Mouse (Mus musculus): ENCODE measurements around the gene Gemin7. TPM values are rescaled to one million over a fixed set of nuclear protein-coding genes. Genes with fewer than 3 reads are reported as not detected.

The Gemin7 gene
- polyA plus RNA-seq, 1 experiment, result 89.8 TPM

GRCm38 (mm10) chr7:19523017-19523756 lies 54.2 kb downstream of the Gemin7 start:
- Histone ChIP-seq H3ac (ENCODE audit: control insufficient read depth, insufficient read length) (no peak overlapping the region), H3K4me3 (no peak overlapping the region), H3K36me3 (ENCODE audit: control insufficient read depth, insufficient read depth) (no peaks in the 10 kb centered on the region), H3K4me2 (ENCODE audit: low read depth) (no peak overlapping the region), H3K79me2 (ENCODE audit: control insufficient read depth, insufficient read depth) (no peaks in the 10 kb centered on the region), H3K27me3 (ENCODE audit: control insufficient read depth, insufficient read depth, insufficient read length) (peaks cover 59% of the 10 kb centered on the region)
- TF ChIP-seq MAX (IDR thresholded peaks at IDR 0.05; ENCODE audit: low read depth) (no peak), TCF3 (IDR thresholded peaks at IDR 0.05; ENCODE audit: insufficient read length, low read depth) (no peak), USF1 (IDR thresholded peaks at IDR 0.05; ENCODE audit: low read depth) (no peak), MYOD1 (IDR thresholded peaks at IDR 0.05; ENCODE audit: control insufficient read depth in 1 of 3, insufficient read length in 2 of 3, low read depth in 2 of 3) (no peak), CEBPB (IDR thresholded peaks at IDR 0.05; ENCODE audit: insufficient read depth, poor library complexity, severe bottlenecking) (no peak), POLR2AphosphoS2 (IDR thresholded peaks at IDR 0.05; ENCODE audit: insufficient read length, low read depth) (no peak), SRF (IDR thresholded peaks at IDR 0.05; ENCODE audit: control insufficient read depth, insufficient read length, low read depth) (no peak), MYOG (IDR thresholded peaks at IDR 0.05; ENCODE audit: control insufficient read depth in 1 of 3, insufficient read depth in 1 of 3, insufficient read length in 2 of 3, low read depth in 2 of 3) (no peak), POLR2A (IDR thresholded peaks at IDR 0.05; ENCODE audit: insufficient read length, low read depth) (no peak), E2F4 (IDR thresholded peaks at IDR 0.05; ENCODE audit: insufficient read depth) (no peak), REST (IDR thresholded peaks at IDR 0.05; ENCODE audit: insufficient read depth, insufficient read length) (no peak), TCF12 (IDR thresholded peaks at IDR 0.05; ENCODE audit: insufficient read depth, poor library complexity, severe bottlenecking) (no peak)

GRCm38 (mm10) chr7:19520032-19520431 lies 57.4 kb downstream of the Gemin7 start:
- Histone ChIP-seq H3ac (ENCODE audit: control insufficient read depth, insufficient read length) (no peak overlapping the region), H3K4me3 (no peak overlapping the region), H3K27me3 (ENCODE audit: control insufficient read depth, insufficient read depth, insufficient read length) (peaks cover 59% of the 10 kb centered on the region), H3K4me2 (ENCODE audit: low read depth) (no peak overlapping the region), H3K36me3 (ENCODE audit: control insufficient read depth, insufficient read depth) (no peaks in the 10 kb centered on the region), H3K79me2 (ENCODE audit: control insufficient read depth, insufficient read depth) (no peaks in the 10 kb centered on the region)
- no peak for TF ChIP-seq POLR2AphosphoS2 (IDR thresholded peaks at IDR 0.05; ENCODE audit: insufficient read length, low read depth)
- TF ChIP-seq MYOD1 (IDR thresholded peaks at IDR 0.05; ENCODE audit: control insufficient read depth in 1 of 3, insufficient read length in 2 of 3, low read depth in 2 of 3), result no peak
- no peak for TF ChIP-seq MYOG (IDR thresholded peaks at IDR 0.05; ENCODE audit: control insufficient read depth in 1 of 3, insufficient read depth in 1 of 3, insufficient read length in 2 of 3, low read depth in 2 of 3)
- TF ChIP-seq MAX (IDR thresholded peaks at IDR 0.05; ENCODE audit: low read depth), result no peak
- no peak for TF ChIP-seq REST (IDR thresholded peaks at IDR 0.05; ENCODE audit: insufficient read depth, insufficient read length)

- Histone ChIP-seq H3K27me3 (ENCODE audit: control insufficient read depth, insufficient read depth, insufficient read length) (peaks cover 39% of the 10 kb centered on the region), H3K4me2 (ENCODE audit: low read depth) (peak within 1 kb of the TSS; percentile 21), H3K79me2 (ENCODE audit: control insufficient read depth, insufficient read depth) (no peaks in the 10 kb centered on the region), H3ac (ENCODE audit: control insufficient read depth, insufficient read length) (no peak within 1 kb of the TSS), H3K36me3 (ENCODE audit: control insufficient read depth, insufficient read depth) (no peaks in the 10 kb centered on the region), H3K4me3 (no peak within 1 kb of the TSS)
- TF ChIP-seq SRF (IDR thresholded peaks at IDR 0.05; ENCODE audit: control insufficient read depth, insufficient read length, low read depth) (no peak), MAX (IDR thresholded peaks at IDR 0.05; ENCODE audit: low read depth) (no peak), MYOD1 (IDR thresholded peaks at IDR 0.05; ENCODE audit: control insufficient read depth in 1 of 3, insufficient read length in 2 of 3, low read depth in 2 of 3) (no peak), REST (IDR thresholded peaks at IDR 0.05; ENCODE audit: insufficient read depth, insufficient read length) (no peak), CEBPB (IDR thresholded peaks at IDR 0.05; ENCODE audit: insufficient read depth, poor library complexity, severe bottlenecking) (no peak), USF1 (IDR thresholded peaks at IDR 0.05; ENCODE audit: low read depth) (no peak), TCF3 (IDR thresholded peaks at IDR 0.05; ENCODE audit: insufficient read length, low read depth) (no peak), POLR2AphosphoS2 (IDR thresholded peaks at IDR 0.05; ENCODE audit: insufficient read length, low read depth) (no peak), TCF12 (IDR thresholded peaks at IDR 0.05; ENCODE audit: insufficient read depth, poor library complexity, severe bottlenecking) (no peak), MYOG (IDR thresholded peaks at IDR 0.05; ENCODE audit: control insufficient read depth in 1 of 3, insufficient read depth in 1 of 3, insufficient read length in 2 of 3, low read depth in 2 of 3) (no peak), POLR2A (IDR thresholded peaks at IDR 0.05; ENCODE audit: insufficient read length, low read depth) (no peak), E2F4 (IDR thresholded peaks at IDR 0.05; ENCODE audit: insufficient read depth) (no peak)
Observed at GRCm38 (mm10) chr7:19517652-19518365, 59.6 kb downstream of the Gemin7 start, which contains the start of gene Nkpd1. Nkpd1 (plus strand) TSS chr7:19517838.

Other genes with a start within 250 kb of the Gemin7 start
- 83.1 TPM for gene Ercc1, start 232.8 kb downstream of the Gemin7 start, polyA plus RNA-seq (2012; fragmentation: generic; extraction: Trizol)
- 13.7 TPM for gene Cd3eap, start 218.1 kb downstream of the Gemin7 start, polyA plus RNA-seq (2012; fragmentation: generic; extraction: Trizol)
- 36.0 TPM for gene Ppp1r13l, start 217.8 kb downstream of the Gemin7 start, polyA plus RNA-seq (2012; fragmentation: generic; extraction: Trizol)
- gene Ercc2, start 195.6 kb downstream of the Gemin7 start, polyA plus RNA-seq (2012; fragmentation: generic; extraction: Trizol), result 11.5 TPM
- 3.5 TPM for gene Klc3, start 173.5 kb downstream of the Gemin7 start, polyA plus RNA-seq (2012; fragmentation: generic; extraction: Trizol)
- 1,561 TPM for gene Ckm, start 172.8 kb downstream of the Gemin7 start, polyA plus RNA-seq (2012; fragmentation: generic; extraction: Trizol)
- gene Mark4, start 118.8 kb downstream of the Gemin7 start, polyA plus RNA-seq (2012; fragmentation: generic; extraction: Trizol), result 18.2 TPM
- not detected for gene Exoc3l2, start 114.3 kb downstream of the Gemin7 start, polyA plus RNA-seq (2012; fragmentation: generic; extraction: Trizol)
- 7.8 TPM for gene Bloc1s3, start 69.2 kb downstream of the Gemin7 start, polyA plus RNA-seq (2012; fragmentation: generic; extraction: Trizol)
- gene Trappc6a, start 69.2 kb downstream of the Gemin7 start, polyA plus RNA-seq (2012; fragmentation: generic; extraction: Trizol), result 57.3 TPM
- gene Nkpd1, start 59.8 kb downstream of the Gemin7 start, polyA plus RNA-seq (2012; fragmentation: generic; extraction: Trizol), result 0.06 TPM
- gene Ppp1r37, start 14.5 kb downstream of the Gemin7 start, polyA plus RNA-seq (2012; fragmentation: generic; extraction: Trizol), result 48.4 TPM
- gene Zfp296, start 308 bp downstream of the Gemin7 start, polyA plus RNA-seq (2012; fragmentation: generic; extraction: Trizol), result 1.5 TPM
- 14.8 TPM for gene Clasrp, start 26.9 kb upstream of the Gemin7 start, polyA plus RNA-seq (2012; fragmentation: generic; extraction: Trizol)
- 25.7 TPM for gene Relb, start 51.8 kb upstream of the Gemin7 start, polyA plus RNA-seq (2012; fragmentation: generic; extraction: Trizol)
- gene Clptm1, start 87.4 kb upstream of the Gemin7 start, polyA plus RNA-seq (2012; fragmentation: generic; extraction: Trizol), result 126 TPM
- not detected for gene Apoc2, start 100.3 kb upstream of the Gemin7 start, polyA plus RNA-seq (2012; fragmentation: generic; extraction: Trizol)
- gene Gm44805, start 103.8 kb upstream of the Gemin7 start, polyA plus RNA-seq (2012; fragmentation: generic; extraction: Trizol), result not detected
- gene Apoc4, start 103.9 kb upstream of the Gemin7 start, polyA plus RNA-seq (2012; fragmentation: generic; extraction: Trizol), result not detected
- gene Apoc1, start 115.1 kb upstream of the Gemin7 start, polyA plus RNA-seq (2012; fragmentation: generic; extraction: Trizol), result not detected
- 2.3 TPM for gene Apoe, start 121.6 kb upstream of the Gemin7 start, polyA plus RNA-seq (2012; fragmentation: generic; extraction: Trizol)
- gene Tomm40, start 137.8 kb upstream of the Gemin7 start, polyA plus RNA-seq (2012; fragmentation: generic; extraction: Trizol), result 112 TPM
- gene Nectin2, start 172.9 kb upstream of the Gemin7 start, polyA plus RNA-seq (2012; fragmentation: generic; extraction: Trizol), result 27.1 TPM
- 29.3 TPM for gene Bcam, start 193.4 kb upstream of the Gemin7 start, polyA plus RNA-seq (2012; fragmentation: generic; extraction: Trizol)
- gene Cblc, start 219.2 kb upstream of the Gemin7 start, polyA plus RNA-seq (2012; fragmentation: generic; extraction: Trizol), result 0.90 TPM
- gene Bcl3, start 245.2 kb upstream of the Gemin7 start, polyA plus RNA-seq (2012; fragmentation: generic; extraction: Trizol), result 19.2 TPM